Mouse (Mus musculus): ENCODE measurements around the gene Mbnl2. TPM values are rescaled to one million over a fixed set of nuclear protein-coding genes. Genes with fewer than 3 reads are reported as not detected.

Gene Mbnl2
- total RNA-seq, 1 experiment from 2014 or later, result 153 TPM

DNA sequence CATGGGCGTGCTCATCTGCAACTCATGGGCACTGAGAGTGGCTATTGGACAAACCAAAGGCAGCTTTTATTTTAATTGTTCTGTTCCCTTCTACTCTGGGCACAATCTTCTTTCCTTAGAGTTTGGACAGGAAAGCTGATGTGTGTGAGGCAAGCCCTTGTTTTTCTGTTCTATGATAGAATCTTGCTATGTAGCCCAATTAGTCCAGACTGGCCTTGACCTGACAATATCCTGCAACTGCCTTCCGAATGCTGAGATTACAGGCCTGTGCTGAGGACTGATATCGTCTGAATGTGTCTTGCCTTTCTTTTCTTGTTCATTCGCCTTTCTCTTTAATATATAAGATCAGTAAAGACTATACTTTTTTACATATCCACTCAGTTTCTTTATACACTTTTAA, 4.8 kb upstream of the Mbnl2 start:
- no peak for ATAC-seq (ENCODE audit: extremely low read depth, insufficient number of reproducible peaks, low FRiP score, poor library complexity, severe bottlenecking)

- no peak for ATAC-seq (ENCODE audit: extremely low read depth, insufficient number of reproducible peaks, low FRiP score, poor library complexity, severe bottlenecking)
Observed at GRCm38 (mm10) chr14:120271096-120271495, 4.4 kb upstream of the Mbnl2 start.

GRCm38 (mm10) chr14:120273766-120274165, 1.7 kb upstream of the Mbnl2 start:
- ATAC-seq (ENCODE audit: extremely low read depth, insufficient number of reproducible peaks, low FRiP score, poor library complexity, severe bottlenecking), result no peak

DNA sequence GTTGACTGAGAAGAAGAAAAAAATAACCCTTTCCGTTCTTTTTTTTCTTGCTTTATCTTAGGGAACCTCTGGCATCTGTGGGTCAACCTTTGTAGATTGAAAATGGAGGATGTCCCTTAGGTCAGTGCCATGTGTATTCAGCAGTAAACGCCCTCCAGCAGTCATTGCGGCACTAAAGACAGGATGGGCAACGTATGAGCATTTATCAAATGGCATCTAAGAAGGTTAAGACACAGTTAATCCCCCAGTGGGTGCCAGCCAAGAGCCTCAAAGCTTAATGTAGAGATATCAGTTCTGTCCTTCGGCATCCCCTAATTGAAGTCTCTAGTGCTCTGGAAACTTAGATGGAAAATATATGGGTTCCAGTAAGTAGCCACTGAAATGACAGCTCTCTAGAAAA, 723 bp upstream of the Mbnl2 start:
- no peak for ATAC-seq (ENCODE audit: extremely low read depth, insufficient number of reproducible peaks, low FRiP score, poor library complexity, severe bottlenecking)

GRCm38 (mm10) chr14:120276343-120277080, 1.0 kb downstream of the Mbnl2 start:
- ATAC-seq (ENCODE audit: extremely low read depth, insufficient number of reproducible peaks, low FRiP score, poor library complexity, severe bottlenecking), result no peak

- ATAC-seq (ENCODE audit: extremely low read depth, insufficient number of reproducible peaks, low FRiP score, poor library complexity, severe bottlenecking), result peak; percentile 33; the same call in 1 of the 2 replicates
Observed at GRCm38 (mm10) chr14:120277081-120277656, 1.7 kb downstream of the Mbnl2 start.

- peak; percentile 37; the same call in 1 of the 2 replicates for ATAC-seq (ENCODE audit: extremely low read depth, insufficient number of reproducible peaks, low FRiP score, poor library complexity, severe bottlenecking)
Observed at GRCm38 (mm10) chr14:120278290-120279244, 3.1 kb downstream of the Mbnl2 start.

- ATAC-seq (ENCODE audit: extremely low read depth, insufficient number of reproducible peaks, low FRiP score, poor library complexity, severe bottlenecking), result no peak
Observed at GRCm38 (mm10) chr14:120280136-120280535, 4.7 kb downstream of the Mbnl2 start.

GRCm38 (mm10) chr14:120283787-120284186, 8.3 kb downstream of the Mbnl2 start:
- no peak for ATAC-seq (ENCODE audit: extremely low read depth, insufficient number of reproducible peaks, low FRiP score, poor library complexity, severe bottlenecking)

GRCm38 (mm10) chr14:120284504-120284903, 9.0 kb downstream of the Mbnl2 start:
- ATAC-seq (ENCODE audit: extremely low read depth, insufficient number of reproducible peaks, low FRiP score, poor library complexity, severe bottlenecking), result no peak

DNA sequence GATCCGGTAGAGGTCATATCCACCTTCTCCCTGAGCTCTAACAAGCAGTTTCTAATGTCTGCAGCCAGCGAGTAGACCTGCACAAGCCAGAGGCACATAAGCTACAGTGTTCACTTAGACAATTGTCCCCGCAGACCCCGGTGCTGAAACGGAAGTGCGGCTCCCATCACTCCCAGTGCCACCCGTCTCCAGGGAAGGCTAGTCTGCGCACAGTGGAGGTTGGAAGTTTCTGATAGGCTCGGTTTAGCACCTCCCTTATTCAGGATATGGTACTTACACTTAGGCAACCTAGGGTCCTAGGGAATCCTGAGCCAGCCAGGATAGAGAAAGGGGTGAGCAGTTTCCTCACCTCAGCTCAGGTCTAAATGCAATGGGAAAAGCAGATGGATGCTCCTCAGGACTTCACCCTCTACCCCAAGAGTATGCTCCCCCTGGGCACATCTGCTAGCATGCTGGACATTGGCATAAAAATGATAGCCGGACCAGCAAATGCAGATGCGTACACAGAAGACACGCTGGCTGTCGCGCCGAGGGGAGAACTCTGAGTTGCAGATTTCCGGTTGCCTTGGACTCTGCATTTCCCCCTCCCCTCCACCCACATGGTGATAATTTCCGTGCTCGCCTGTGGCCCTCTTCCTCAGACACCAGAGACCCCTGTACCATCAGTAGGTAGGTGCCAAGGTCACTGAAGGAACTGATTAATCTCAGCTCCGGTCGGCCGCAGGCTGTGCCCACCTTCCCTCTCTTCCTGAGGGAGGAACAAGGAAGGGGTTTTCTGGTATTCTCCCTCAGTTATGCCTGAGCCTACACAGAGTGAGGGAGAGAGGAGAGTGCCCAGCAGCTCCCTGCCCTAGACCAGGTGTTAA, 11.9 kb downstream of the Mbnl2 start:
- ATAC-seq (ENCODE audit: extremely low read depth, insufficient number of reproducible peaks, low FRiP score, poor library complexity, severe bottlenecking), result no peak

DNA sequence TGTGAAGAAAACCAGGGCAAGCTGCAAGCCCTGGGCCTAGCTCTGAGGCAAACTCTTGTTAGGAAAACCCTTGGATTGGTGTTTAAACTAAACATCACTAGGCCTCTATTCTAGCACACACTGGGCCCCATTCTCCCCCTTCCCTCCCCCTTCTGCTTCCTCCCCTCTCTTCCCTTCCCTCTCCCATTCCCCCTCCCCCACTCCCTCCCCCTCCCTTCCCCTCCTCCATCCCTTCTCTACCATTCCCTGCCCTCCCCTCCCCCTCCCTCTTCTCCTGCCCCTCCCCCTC, 12.5 kb downstream of the Mbnl2 start:
- no peak for ATAC-seq (ENCODE audit: extremely low read depth, insufficient number of reproducible peaks, low FRiP score, poor library complexity, severe bottlenecking)

DNA sequence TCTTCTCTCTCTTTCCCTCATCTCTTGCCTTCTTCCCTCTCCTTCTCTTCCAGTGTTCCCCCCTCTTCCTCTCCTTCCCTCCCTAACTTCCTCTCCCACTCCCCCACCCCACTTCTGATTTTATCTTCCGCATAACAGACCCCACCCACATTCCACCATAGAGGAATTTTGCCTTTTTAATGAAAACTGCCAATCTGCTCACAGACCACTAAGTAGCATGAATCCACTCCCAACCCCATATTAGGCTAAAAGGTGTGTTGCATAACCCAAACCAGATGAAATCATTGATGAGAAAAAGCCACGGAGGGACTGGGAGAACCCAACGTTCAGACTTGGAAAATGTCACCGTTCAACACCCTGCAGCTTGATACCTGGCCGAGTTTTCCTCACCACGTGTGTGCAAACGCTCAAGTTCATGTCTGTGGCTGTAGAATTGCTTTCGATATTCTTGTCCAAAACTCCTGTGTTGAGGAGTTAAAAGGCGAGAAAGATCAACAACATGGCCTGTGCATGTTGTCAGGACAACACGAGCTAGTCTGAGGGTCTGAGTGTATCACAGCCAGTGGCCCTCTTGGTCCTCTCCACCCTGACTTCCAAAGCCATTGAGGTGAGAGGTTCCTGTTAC, 13.0 kb downstream of the Mbnl2 start:
- ATAC-seq (ENCODE audit: extremely low read depth, insufficient number of reproducible peaks, low FRiP score, poor library complexity, severe bottlenecking), result no peak

GRCm38 (mm10) chr14:120289065-120289464, 13.6 kb downstream of the Mbnl2 start:
- ATAC-seq (ENCODE audit: extremely low read depth, insufficient number of reproducible peaks, low FRiP score, poor library complexity, severe bottlenecking), result no peak

DNA sequence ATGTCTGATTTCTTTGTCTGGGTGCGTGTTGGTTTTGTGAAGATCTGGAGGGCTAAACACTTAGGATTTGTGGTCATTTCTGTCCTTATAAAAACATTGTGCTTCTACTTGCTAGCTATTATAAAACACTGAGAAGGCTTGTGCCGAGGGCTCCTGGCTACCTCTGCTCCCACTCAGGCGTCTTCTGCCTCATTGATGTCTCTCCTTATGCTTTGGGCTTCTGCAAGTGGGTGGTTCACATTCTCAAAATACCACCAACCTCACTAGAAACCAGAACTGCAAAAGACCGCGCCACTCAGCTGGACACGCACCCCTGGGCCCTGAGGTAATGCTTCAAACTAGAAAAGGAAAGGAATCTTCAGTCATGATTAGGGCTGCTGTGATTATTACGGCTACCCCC, 14.1 kb downstream of the Mbnl2 start:
- no peak for ATAC-seq (ENCODE audit: extremely low read depth, insufficient number of reproducible peaks, low FRiP score, poor library complexity, severe bottlenecking)

- no peak for ATAC-seq (ENCODE audit: extremely low read depth, insufficient number of reproducible peaks, low FRiP score, poor library complexity, severe bottlenecking)
Observed at GRCm38 (mm10) chr14:120291226-120291757, 15.8 kb downstream of the Mbnl2 start.

DNA sequence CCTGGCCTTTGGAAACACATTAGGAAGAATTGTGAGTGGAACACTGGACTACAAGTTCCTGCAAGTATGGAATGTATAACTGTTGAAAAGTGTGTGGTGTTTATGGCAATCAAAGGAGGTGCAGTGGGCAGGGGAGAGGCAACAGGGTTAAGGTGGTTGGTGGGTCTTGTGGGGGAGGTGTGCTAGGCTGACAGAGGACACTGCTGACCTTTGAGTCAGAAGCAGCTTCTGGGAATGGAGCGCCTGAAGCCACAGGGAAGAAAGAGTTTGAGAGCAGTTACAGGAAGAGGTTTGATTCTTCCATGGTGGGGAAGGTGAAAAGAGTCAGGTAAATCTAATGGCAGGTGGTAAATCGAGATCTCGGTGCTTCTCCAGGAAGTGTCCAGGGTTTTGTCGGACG, 16.7 kb downstream of the Mbnl2 start:
- ATAC-seq (ENCODE audit: extremely low read depth, insufficient number of reproducible peaks, low FRiP score, poor library complexity, severe bottlenecking), result no peak

GRCm38 (mm10) chr14:120292617-120293195, 17.2 kb downstream of the Mbnl2 start:
- no peak for ATAC-seq (ENCODE audit: extremely low read depth, insufficient number of reproducible peaks, low FRiP score, poor library complexity, severe bottlenecking)
